Comparison of ENCODE assay signal across 22 mouse cellular contexts in genomic region chr9:79869512-79869911, GRCm38 (mm10).
DNase-seq lines count a peak whose midpoint lies in the region; ATAC-seq lines count a peak whose summit lies in the region.
"Had no signal": no experiment of that assay in that cellular context is flagged by ENCODE, and none has a peak within 500 bp of the region (broad histone marks: within the 10 kb centered on the region; RNA-seq: fewer than 3 reads in every experiment).

No protein-coding gene starts in this region.

- ATAC-seq in kidney, embryonic 14.5 days (ENCODE audit: low FRiP score, low TSS enrichment): peak; percentile 61; the same call in 1 of the 2 replicates
- ATAC-seq in kidney, embryonic 15.5 days (replicated peaks; ENCODE audit: low FRiP score): no peak
- peak; percentile 93 for ATAC-seq in lung, embryonic 16.5 days (ENCODE audit: low read depth)
- peak; percentile 72 for ATAC-seq in intestine, embryonic 16.5 days
- peak; percentile 42; the same call in 1 of the 2 replicates for ATAC-seq in stomach, embryonic 14.5 days (ENCODE audit: insufficient number of reproducible peaks, insufficient read depth, low FRiP score, low read depth)
- ATAC-seq: hindbrain, postnatal 0 days; midbrain, embryonic 15.5 days had no signal

- no peak for DNase-seq in lung, postnatal 14 days
- DNase-seq in embryo, embryonic 10.5 days (ENCODE audit: low spot score): no peak
- no peak for DNase-seq in left cerebral cortex, postnatal 10 days (ENCODE audit: extremely low spot score in 1 of 2, low spot score in 2 of 2)
- DNase-seq: adrenal gland, postnatal 36 days; cerebellum, adult 18-20 months; cerebellum, postnatal 36 days; gastrocnemius, postnatal 25 days; kidney, adult 8-10 months; right cerebral cortex, postnatal 14 days; spleen, adult 18-20 months had no signal

- H3K27me3 ChIP-seq in kidney, embryonic 14.5 days (ENCODE audit: control insufficient read depth, insufficient read depth, low read length): no peaks in the 10 kb centered on the region
- H3K27me3 ChIP-seq in kidney, embryonic 15.5 days: no peaks in the 10 kb centered on the region
- no peaks in the 10 kb centered on the region for H3K27me3 ChIP-seq in lung, embryonic 16.5 days (ENCODE audit: control insufficient read depth, insufficient read depth, low read depth, low read length)
- no peaks in the 10 kb centered on the region for H3K27me3 ChIP-seq in intestine, embryonic 16.5 days (replicated peaks; ENCODE audit: control insufficient read depth, insufficient read depth, low read length)
- no peaks in the 10 kb centered on the region for H3K27me3 ChIP-seq in stomach, embryonic 14.5 days (ENCODE audit: control insufficient read depth, insufficient read depth, low read length)
- H3K27me3 ChIP-seq: CH12.LX; midbrain, embryonic 15.5 days; neural tube, embryonic 15.5 days had no signal

- intact Hi-C loops in left cerebral cortex, postnatal 10 days (cut with DNase I): no loop called here

- H3K4me1 ChIP-seq in kidney, embryonic 14.5 days (ENCODE audit: control insufficient read depth, insufficient read depth, low read length): peaks cover 7% of the 10 kb centered on the region; the same call in 1 of the 2 replicates
- peaks cover 12% of the 10 kb centered on the region for H3K4me1 ChIP-seq in kidney, embryonic 15.5 days
- peaks cover 10% of the 10 kb centered on the region for H3K4me1 ChIP-seq in lung, embryonic 16.5 days (replicated peaks; ENCODE audit: control insufficient read depth, insufficient read depth, low read length)
- peaks cover 16% of the 10 kb centered on the region for H3K4me1 ChIP-seq in intestine, embryonic 16.5 days (ENCODE audit: control insufficient read depth, insufficient read depth, low read length)
- H3K4me1 ChIP-seq in stomach, embryonic 14.5 days (ENCODE audit: control insufficient read depth, insufficient read depth, low read length): peaks cover 8% of the 10 kb centered on the region
- H3K4me1 ChIP-seq: midbrain, embryonic 15.5 days; neural tube, embryonic 15.5 days had no signal

- no peaks in the 10 kb centered on the region for H3K36me3 ChIP-seq in kidney, embryonic 14.5 days (ENCODE audit: control insufficient read depth, insufficient read depth, low read length)
- no peaks in the 10 kb centered on the region for H3K36me3 ChIP-seq in kidney, embryonic 15.5 days
- H3K36me3 ChIP-seq in lung, embryonic 16.5 days (ENCODE audit: control insufficient read depth, insufficient read depth, low read length): no peaks in the 10 kb centered on the region
- H3K36me3 ChIP-seq in intestine, embryonic 16.5 days (ENCODE audit: control insufficient read depth, insufficient read depth, low read length): no peaks in the 10 kb centered on the region
- H3K36me3 ChIP-seq in stomach, embryonic 14.5 days (ENCODE audit: control insufficient read depth, insufficient read depth, low read length): no peaks in the 10 kb centered on the region
- H3K36me3 ChIP-seq: forebrain, embryonic 10.5 days; hindbrain, embryonic 10.5 days; midbrain, embryonic 15.5 days; neural tube, embryonic 15.5 days had no signal

- no peak overlapping the region for H3K4me2 ChIP-seq in kidney, embryonic 14.5 days (replicated peaks; ENCODE audit: low read depth, low read length)
- no peak overlapping the region for H3K4me2 ChIP-seq in kidney, embryonic 15.5 days
- H3K4me2 ChIP-seq in lung, embryonic 16.5 days (ENCODE audit: low read depth, low read length): no peak overlapping the region
- no peak overlapping the region for H3K4me2 ChIP-seq in intestine, embryonic 16.5 days (ENCODE audit: low read depth, low read length)
- no peak overlapping the region for H3K4me2 ChIP-seq in stomach, embryonic 14.5 days (replicated peaks; ENCODE audit: low read depth, low read length)
- H3K4me2 ChIP-seq: midbrain, embryonic 15.5 days; neural tube, embryonic 15.5 days had no signal

- no peak overlapping the region for H3K4me3 ChIP-seq in kidney, embryonic 14.5 days (ENCODE audit: low read length)
- no peak overlapping the region for H3K4me3 ChIP-seq in kidney, embryonic 15.5 days (replicated peaks)
- H3K4me3 ChIP-seq in lung, embryonic 16.5 days (ENCODE audit: low read length): no peak overlapping the region
- no peak overlapping the region for H3K4me3 ChIP-seq in intestine, embryonic 16.5 days (ENCODE audit: low read length)
- no peak overlapping the region for H3K4me3 ChIP-seq in stomach, embryonic 14.5 days (ENCODE audit: low read depth, low read length)
- H3K4me3 ChIP-seq: forebrain, embryonic 10.5 days; hindbrain, embryonic 10.5 days; midbrain, embryonic 15.5 days; neural tube, embryonic 15.5 days had no signal

- no peak overlapping the region for H3K9ac ChIP-seq in kidney, embryonic 14.5 days (ENCODE audit: low read depth, low read length)
- no peak overlapping the region for H3K9ac ChIP-seq in kidney, embryonic 15.5 days
- H3K9ac ChIP-seq in lung, embryonic 16.5 days (ENCODE audit: low read length): no peak overlapping the region
- no peak overlapping the region for H3K9ac ChIP-seq in intestine, embryonic 16.5 days (ENCODE audit: low read depth, low read length)
- H3K9ac ChIP-seq in stomach, embryonic 14.5 days (replicated peaks; ENCODE audit: low read depth, low read length): no peak overlapping the region
- H3K9ac ChIP-seq: midbrain, embryonic 15.5 days; neural tube, embryonic 15.5 days had no signal

- H3K27ac ChIP-seq in kidney, embryonic 14.5 days (ENCODE audit: low read depth, low read length): no peak overlapping the region
- H3K27ac ChIP-seq in kidney, embryonic 15.5 days: no peak overlapping the region
- H3K27ac ChIP-seq in lung, embryonic 16.5 days (ENCODE audit: low read length): peak overlapping the region; percentile 92
- H3K27ac ChIP-seq in intestine, embryonic 16.5 days (ENCODE audit: low read length): peak overlapping the region; percentile 19; the same call in 1 of the 2 replicates
- H3K27ac ChIP-seq in stomach, embryonic 14.5 days (ENCODE audit: low read length): peak overlapping the region; percentile 39; the same call in 1 of the 2 replicates
- H3K27ac ChIP-seq: forebrain, embryonic 10.5 days; hindbrain, embryonic 10.5 days; hindbrain, postnatal 0 days; macrophage; midbrain, embryonic 15.5 days; neural tube, embryonic 15.5 days had no signal

- no peaks in the 10 kb centered on the region for H3K9me3 ChIP-seq in kidney, embryonic 14.5 days (ENCODE audit: control insufficient read depth, low read length)
- no peaks in the 10 kb centered on the region for H3K9me3 ChIP-seq in kidney, embryonic 15.5 days (replicated peaks)
- H3K9me3 ChIP-seq in lung, embryonic 16.5 days (ENCODE audit: control insufficient read depth, low read length): no peaks in the 10 kb centered on the region
- no peaks in the 10 kb centered on the region for H3K9me3 ChIP-seq in intestine, embryonic 16.5 days (ENCODE audit: control insufficient read depth, low read length)
- H3K9me3 ChIP-seq in stomach, embryonic 14.5 days (ENCODE audit: control insufficient read depth, low read depth, low read length): no peaks in the 10 kb centered on the region
- H3K9me3 ChIP-seq: forebrain, embryonic 10.5 days; hindbrain, embryonic 10.5 days; midbrain, embryonic 15.5 days; neural tube, embryonic 15.5 days had no signal

- WGBS in kidney, embryonic 14.5 days: 18% methylated on average over 5 of the region's 5 CpGs
- WGBS in kidney, embryonic 15.5 days: 23% methylated on average over 5 of the region's 5 CpGs
- WGBS in lung, embryonic 16.5 days: 13% methylated on average over 5 of the region's 5 CpGs
- WGBS in intestine, embryonic 16.5 days: 20% methylated on average over 5 of the region's 5 CpGs
- 19% methylated on average over 5 of the region's 5 CpGs for WGBS in stomach, embryonic 14.5 days

Comparison
In these comparisons a context has a peak if more than half of its experiments do, and no peak if none do; other contexts are left out.
1. H3K27ac ChIP-seq: peak in lung, embryonic 16.5 days (single experiment), intestine, embryonic 16.5 days (single experiment) and stomach, embryonic 14.5 days (single experiment); none in kidney, embryonic 14.5 days (single experiment) and kidney, embryonic 15.5 days (single experiment).